28 mouse cellular contexts compared by ENCODE assay signal in the genomic region with DNA sequence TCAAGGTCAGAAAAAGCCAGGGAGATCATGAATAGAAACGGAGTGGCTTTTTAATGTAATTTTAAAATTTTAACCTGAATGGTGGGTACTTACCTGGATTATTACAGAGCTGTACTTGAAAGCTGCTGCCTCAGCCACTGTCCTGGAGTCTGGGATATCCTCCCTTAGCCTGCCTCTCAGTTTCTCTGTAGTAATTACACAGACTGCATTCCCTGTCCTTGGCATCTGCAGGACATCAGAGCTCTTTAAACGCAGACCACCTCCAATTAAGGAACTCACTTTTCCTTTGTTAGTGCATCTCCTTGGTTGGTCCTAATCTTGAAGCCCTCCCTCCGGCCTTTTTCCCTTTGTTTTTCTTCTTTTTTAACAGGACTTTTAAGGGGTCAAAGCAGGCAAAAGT.
DNase-seq lines count a peak whose midpoint lies in the region; ATAC-seq and TF ChIP-seq lines count a peak whose summit lies in the region.
"Had no signal": no experiment of that assay in that cellular context is flagged by ENCODE, and none has a peak within 500 bp of the region (broad histone marks: within the 10 kb centered on the region; RNA-seq: fewer than 3 reads in every experiment).

No protein-coding gene starts in this region.

- no peak for TF ChIP-seq CTCF in forebrain, postnatal 0 days (IDR thresholded peaks at IDR 0.05; ENCODE audit: low read depth)
- no peak for TF ChIP-seq CTCF in stomach, postnatal 0 days (IDR thresholded peaks at IDR 0.05; ENCODE audit: low read depth)

- DNase-seq in forebrain, embryonic 11.5 days (ENCODE audit: low spot score), result no peak
- DNase-seq in forebrain, postnatal 0 days, result no peak
- DNase-seq in embryonic facial prominence, embryonic 10.5 days (ENCODE audit: low spot score), result peak; percentile 10
- DNase-seq in retina, postnatal 1 day, result peak; percentile 3
- DNase-seq in kidney, postnatal 14 days, result no peak
- DNase-seq in stomach, postnatal 0 days (ENCODE audit: low spot score), result no peak
- DNase-seq: adrenal gland, adult 8-10 months; cerebellum, adult 8-10 months; gastrocnemius, postnatal 36 days; heart, adult 18-20 months; heart, postnatal 4 days; kidney, adult 2 months; layer of hippocampus, postnatal 36 days; left cerebral cortex, postnatal 4 days; liver, postnatal 0 days; lung, postnatal 4 days; right cerebral cortex, postnatal 4 days; thymus, adult 2 months; thymus, postnatal 36 days had no signal

- H3K4me1 ChIP-seq in forebrain, embryonic 11.5 days (replicated peaks; ENCODE audit: control insufficient read depth, insufficient read depth, low read length), result no peaks in the 10 kb centered on the region
- no peaks in the 10 kb centered on the region for H3K4me1 ChIP-seq in forebrain, postnatal 0 days (ENCODE audit: insufficient read depth)
- H3K4me1 ChIP-seq in midbrain, embryonic 15.5 days, result no peaks in the 10 kb centered on the region
- H3K4me1 ChIP-seq in midbrain, embryonic 16.5 days (ENCODE audit: control insufficient read depth, insufficient read depth, low read length), result 0 out of 2 replicates have a peak, but pooled peaks cover 3% of the 10 kb centered on the region
- peaks cover 11% of the 10 kb centered on the region for H3K4me1 ChIP-seq in embryonic facial prominence, embryonic 10.5 days
- H3K4me1 ChIP-seq in stomach, postnatal 0 days (replicated peaks; ENCODE audit: control insufficient read depth, insufficient read depth), result no peaks in the 10 kb centered on the region
- H3K4me1 ChIP-seq: embryonic facial prominence, embryonic 13.5 days; forebrain, embryonic 15.5 days; liver, embryonic 12.5 days; megakaryocyte, embryonic 14.5 days; midbrain, embryonic 13.5 days had no signal

- no peak for TF ChIP-seq EP300 in stomach, postnatal 0 days (optimal IDR thresholded peaks at IDR 0.05)

- H3K9me3 ChIP-seq in forebrain, embryonic 11.5 days (ENCODE audit: control insufficient read depth, low read length), result no peaks in the 10 kb centered on the region
- no peaks in the 10 kb centered on the region for H3K9me3 ChIP-seq in forebrain, postnatal 0 days (ENCODE audit: low read length)
- no peaks in the 10 kb centered on the region for H3K9me3 ChIP-seq in midbrain, embryonic 15.5 days
- H3K9me3 ChIP-seq in midbrain, embryonic 16.5 days (replicated peaks; ENCODE audit: control insufficient read depth, low read length, poor library complexity, severe bottlenecking), result 0 out of 2 replicates have a peak, but pooled peaks cover 2% of the 10 kb centered on the region
- H3K9me3 ChIP-seq in embryonic facial prominence, embryonic 10.5 days, result no peaks in the 10 kb centered on the region
- no peaks in the 10 kb centered on the region for H3K9me3 ChIP-seq in stomach, postnatal 0 days (ENCODE audit: control insufficient read depth, low read length)
- H3K9me3 ChIP-seq: embryonic facial prominence, embryonic 13.5 days; forebrain, embryonic 15.5 days; liver, embryonic 12.5 days; megakaryocyte, embryonic 14.5 days; midbrain, embryonic 13.5 days had no signal

- H3K27me3 ChIP-seq in forebrain, embryonic 11.5 days (ENCODE audit: control insufficient read depth, insufficient read depth, low read length), result no peaks in the 10 kb centered on the region; the same call in 1 of the 2 replicates
- no peaks in the 10 kb centered on the region for H3K27me3 ChIP-seq in forebrain, postnatal 0 days (ENCODE audit: insufficient read depth, low read length)
- no peaks in the 10 kb centered on the region for H3K27me3 ChIP-seq in midbrain, embryonic 15.5 days (replicated peaks)
- no peaks in the 10 kb centered on the region for H3K27me3 ChIP-seq in midbrain, embryonic 16.5 days (ENCODE audit: control insufficient read depth, insufficient read depth, low read depth, low read length)
- no peaks in the 10 kb centered on the region for H3K27me3 ChIP-seq in embryonic facial prominence, embryonic 10.5 days (replicated peaks; ENCODE audit: low read depth, poor library complexity, severe bottlenecking)
- no peaks in the 10 kb centered on the region for H3K27me3 ChIP-seq in stomach, postnatal 0 days (ENCODE audit: control insufficient read depth, insufficient read depth, low read length)
- H3K27me3 ChIP-seq: embryonic facial prominence, embryonic 13.5 days; forebrain, embryonic 15.5 days; liver, embryonic 12.5 days; megakaryocyte, embryonic 14.5 days; midbrain, embryonic 13.5 days had no signal

- peak; percentile 61; the same call in 1 of the 2 replicates for ATAC-seq in forebrain, embryonic 11.5 days (replicated peaks; ENCODE audit: low FRiP score)
- no peak for ATAC-seq in forebrain, postnatal 0 days
- peak; percentile 60; the same call in 1 of the 2 replicates for ATAC-seq in midbrain, embryonic 15.5 days (replicated peaks)
- no peak for ATAC-seq in midbrain, embryonic 16.5 days
- no peak for ATAC-seq in stomach, postnatal 0 days (ENCODE audit: low FRiP score, low TSS enrichment)
- ATAC-seq: forebrain, embryonic 15.5 days; liver, embryonic 12.5 days; liver, postnatal 0 days; midbrain, embryonic 13.5 days had no signal

- H3K4me2 ChIP-seq in forebrain, embryonic 11.5 days (ENCODE audit: low read depth, low read length, severe bottlenecking), result no peak overlapping the region
- H3K4me2 ChIP-seq in forebrain, postnatal 0 days (ENCODE audit: low read depth), result no peak overlapping the region
- no peak overlapping the region for H3K4me2 ChIP-seq in midbrain, embryonic 15.5 days
- no peak overlapping the region for H3K4me2 ChIP-seq in midbrain, embryonic 16.5 days (ENCODE audit: low read length)
- no peak overlapping the region for H3K4me2 ChIP-seq in stomach, postnatal 0 days (replicated peaks; ENCODE audit: low read depth)
- H3K4me2 ChIP-seq: embryonic facial prominence, embryonic 13.5 days; forebrain, embryonic 15.5 days; heart, embryonic 11.5 days; hindbrain, embryonic 14.5 days; liver, embryonic 12.5 days; midbrain, embryonic 13.5 days had no signal

- H3K36me3 ChIP-seq in forebrain, embryonic 11.5 days (ENCODE audit: control insufficient read depth, insufficient read depth, low read length), result no peaks in the 10 kb centered on the region
- no peaks in the 10 kb centered on the region for H3K36me3 ChIP-seq in forebrain, postnatal 0 days (ENCODE audit: insufficient read depth)
- H3K36me3 ChIP-seq in midbrain, embryonic 15.5 days (replicated peaks), result no peaks in the 10 kb centered on the region
- H3K36me3 ChIP-seq in midbrain, embryonic 16.5 days (ENCODE audit: control insufficient read depth, insufficient read depth, low read length), result no peaks in the 10 kb centered on the region
- no peaks in the 10 kb centered on the region for H3K36me3 ChIP-seq in embryonic facial prominence, embryonic 10.5 days (replicated peaks)
- H3K36me3 ChIP-seq in stomach, postnatal 0 days (ENCODE audit: control insufficient read depth, insufficient read depth, low read length), result no peaks in the 10 kb centered on the region
- H3K36me3 ChIP-seq: embryonic facial prominence, embryonic 13.5 days; forebrain, embryonic 15.5 days; liver, embryonic 12.5 days; midbrain, embryonic 13.5 days had no signal

- H3K27ac ChIP-seq in forebrain, embryonic 11.5 days (ENCODE audit: low read depth, low read length), result no peak overlapping the region
- H3K27ac ChIP-seq in forebrain, postnatal 0 days (ENCODE audit: low read depth, low read length), result no peak overlapping the region
- H3K27ac ChIP-seq in midbrain, embryonic 15.5 days, result no peak overlapping the region
- H3K27ac ChIP-seq in midbrain, embryonic 16.5 days (ENCODE audit: low read length), result no peak overlapping the region
- H3K27ac ChIP-seq in embryonic facial prominence, embryonic 10.5 days (replicated peaks), result no peak overlapping the region
- no peak overlapping the region for H3K27ac ChIP-seq in stomach, postnatal 0 days (replicated peaks)
- H3K27ac ChIP-seq: embryonic facial prominence, embryonic 13.5 days; forebrain, embryonic 15.5 days; hindbrain, embryonic 14.5 days; liver, embryonic 12.5 days; midbrain, embryonic 13.5 days had no signal

- WGBS in forebrain, embryonic 11.5 days, result 5% methylated on average over 3 of the region's 3 CpGs
- WGBS in forebrain, postnatal 0 days, result 11% methylated on average over 3 of the region's 3 CpGs
- WGBS in midbrain, embryonic 15.5 days, result 10% methylated on average over 3 of the region's 3 CpGs
- 8% methylated on average over 3 of the region's 3 CpGs for WGBS in midbrain, embryonic 16.5 days
- WGBS in embryonic facial prominence, embryonic 10.5 days, result 12% methylated on average over 3 of the region's 3 CpGs
- WGBS in stomach, postnatal 0 days, result 35% methylated on average over 3 of the region's 3 CpGs

- no peak overlapping the region for H3K4me3 ChIP-seq in forebrain, embryonic 11.5 days (ENCODE audit: low read depth, low read length)
- H3K4me3 ChIP-seq in forebrain, postnatal 0 days (ENCODE audit: low read depth, low read length), result no peak overlapping the region
- no peak overlapping the region for H3K4me3 ChIP-seq in midbrain, embryonic 15.5 days
- no peak overlapping the region for H3K4me3 ChIP-seq in midbrain, embryonic 16.5 days (ENCODE audit: low read depth, low read length)
- H3K4me3 ChIP-seq in embryonic facial prominence, embryonic 10.5 days, result no peak overlapping the region
- no peak overlapping the region for H3K4me3 ChIP-seq in stomach, postnatal 0 days (ENCODE audit: low read depth, low read length)
- H3K4me3 ChIP-seq: embryonic facial prominence, embryonic 13.5 days; forebrain, embryonic 15.5 days; liver, embryonic 12.5 days; megakaryocyte, embryonic 14.5 days; midbrain, embryonic 13.5 days had no signal

- H3K9ac ChIP-seq in forebrain, embryonic 11.5 days (ENCODE audit: low read length), result no peak overlapping the region
- H3K9ac ChIP-seq in forebrain, postnatal 0 days, result no peak overlapping the region
- H3K9ac ChIP-seq in midbrain, embryonic 15.5 days, result no peak overlapping the region
- no peak overlapping the region for H3K9ac ChIP-seq in midbrain, embryonic 16.5 days (ENCODE audit: low read depth, low read length)
- no peak overlapping the region for H3K9ac ChIP-seq in stomach, postnatal 0 days (ENCODE audit: low read length)
- H3K9ac ChIP-seq: embryonic facial prominence, embryonic 13.5 days; forebrain, embryonic 15.5 days; hindbrain, embryonic 14.5 days; liver, embryonic 12.5 days; liver, postnatal 0 days; midbrain, embryonic 13.5 days had no signal

Comparison
In these comparisons a context has a peak if more than half of its experiments do, and no peak if none do; other contexts are left out.
1. ATAC-seq: peak in forebrain, embryonic 11.5 days (single experiment) and midbrain, embryonic 15.5 days (single experiment); none in forebrain, postnatal 0 days (single experiment), midbrain, embryonic 16.5 days (single experiment) and stomach, postnatal 0 days (single experiment).
2. DNase-seq: peak in embryonic facial prominence, embryonic 10.5 days (single experiment) and retina, postnatal 1 day (single experiment); none in forebrain, embryonic 11.5 days (single experiment), forebrain, postnatal 0 days (single experiment), kidney, postnatal 14 days (single experiment) and stomach, postnatal 0 days (single experiment).